Mouse (Mus musculus): ENCODE data around the gene AC134908.4. TPM values are rescaled to one million over a fixed set of nuclear protein-coding genes. Genes with fewer than 3 reads are reported as not detected.
A peak's percentile ranks its signal among the peaks of the same experiment; 100 is the strongest.

AC134908.4 gene
- polyA plus RNA-seq, 1 experiment from 2014 or later, result 0.95 TPM

GRCm38 (mm10) chr17:25792615-25793014 lies 2.8 kb downstream of the AC134908.4 start, which contains the start of gene Fam173a:
Gene Fam173a, minus strand, starts transcription at chr17:25792901.
- peak within 1 kb of the TSS; percentile 91 for H3K27ac ChIP-seq (replicated peaks)
- H3K9me3 ChIP-seq, result no peaks in the 10 kb centered on the region
- 1% methylated on average over 14 of the region's 14 CpGs for WGBS
- peaks cover 68% of the 10 kb centered on the region for H3K4me1 ChIP-seq
- H3K27me3 ChIP-seq (replicated peaks; ENCODE audit: low read depth, poor library complexity, severe bottlenecking), result no peaks in the 10 kb centered on the region
- peak; percentile 79 for DNase-seq (ENCODE audit: low spot score)
- H3K36me3 ChIP-seq (replicated peaks), result peaks cover 51% of the 10 kb centered on the region
- H3K4me3 ChIP-seq, result peak within 1 kb of the TSS; percentile 77

DNA sequence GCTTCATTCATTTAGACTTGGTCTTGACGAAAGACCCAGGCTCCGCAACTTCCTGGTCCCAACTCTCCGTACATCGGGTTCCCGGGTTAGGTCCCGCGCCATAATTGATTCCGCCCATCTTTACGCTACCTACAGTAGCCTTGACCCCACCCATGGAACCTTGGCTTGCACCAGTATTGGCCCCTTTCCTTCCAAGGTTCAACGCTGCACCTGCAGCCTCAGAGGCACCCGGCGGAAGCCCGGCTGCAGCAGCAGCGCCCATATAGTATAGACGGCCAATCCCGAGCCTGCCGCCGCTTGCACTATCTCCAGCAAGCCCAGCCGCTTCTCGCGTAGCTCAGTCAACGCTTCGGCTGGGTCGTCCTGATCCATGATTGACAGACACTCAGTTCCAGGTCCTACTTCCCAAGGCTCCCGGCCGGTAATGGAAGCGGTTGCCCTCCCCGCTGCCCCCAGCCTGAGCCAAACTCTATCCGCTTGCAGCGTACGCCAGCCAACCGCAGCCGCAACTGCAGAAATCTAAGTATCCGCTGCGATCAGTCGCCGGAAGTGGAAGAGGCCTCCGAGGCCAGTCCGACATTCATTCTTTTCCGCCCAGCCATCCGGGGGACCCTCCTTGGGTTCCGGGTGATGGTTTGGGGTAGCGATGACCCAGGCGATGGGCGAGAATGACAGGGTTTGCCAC lies 3.5 kb downstream of the AC134908.4 start:
- Histone ChIP-seq H3K27me3 (replicated peaks; ENCODE audit: low read depth, poor library complexity, severe bottlenecking) (no peaks in the 10 kb centered on the region), H3K4me1 (peaks cover 62% of the 10 kb centered on the region), H3K36me3 (replicated peaks) (peaks cover 57% of the 10 kb centered on the region), H3K27ac (replicated peaks) (peak overlapping the region; percentile 91), H3K9me3 (no peaks in the 10 kb centered on the region), H3K4me3 (peak overlapping the region; percentile 77)
- WGBS, result under 1% methylated on average over 45 of the region's 45 CpGs
- DNase-seq (ENCODE audit: low spot score), result peak; percentile 86

- 30% methylated on average over 19 of the region's 19 CpGs for WGBS
- H3K27ac ChIP-seq (replicated peaks), result peak overlapping the region; percentile 91
- peaks cover 60% of the 10 kb centered on the region for H3K36me3 ChIP-seq (replicated peaks)
- no peaks in the 10 kb centered on the region for H3K9me3 ChIP-seq
- H3K4me1 ChIP-seq, result peaks cover 60% of the 10 kb centered on the region
- H3K27me3 ChIP-seq (replicated peaks; ENCODE audit: low read depth, poor library complexity, severe bottlenecking), result no peaks in the 10 kb centered on the region
- DNase-seq (ENCODE audit: low spot score), result no peak
- peak overlapping the region; percentile 77 for H3K4me3 ChIP-seq
These were observed 4.1 kb downstream of the AC134908.4 start for GRCm38 (mm10) chr17:25791320-25791842.

DNA sequence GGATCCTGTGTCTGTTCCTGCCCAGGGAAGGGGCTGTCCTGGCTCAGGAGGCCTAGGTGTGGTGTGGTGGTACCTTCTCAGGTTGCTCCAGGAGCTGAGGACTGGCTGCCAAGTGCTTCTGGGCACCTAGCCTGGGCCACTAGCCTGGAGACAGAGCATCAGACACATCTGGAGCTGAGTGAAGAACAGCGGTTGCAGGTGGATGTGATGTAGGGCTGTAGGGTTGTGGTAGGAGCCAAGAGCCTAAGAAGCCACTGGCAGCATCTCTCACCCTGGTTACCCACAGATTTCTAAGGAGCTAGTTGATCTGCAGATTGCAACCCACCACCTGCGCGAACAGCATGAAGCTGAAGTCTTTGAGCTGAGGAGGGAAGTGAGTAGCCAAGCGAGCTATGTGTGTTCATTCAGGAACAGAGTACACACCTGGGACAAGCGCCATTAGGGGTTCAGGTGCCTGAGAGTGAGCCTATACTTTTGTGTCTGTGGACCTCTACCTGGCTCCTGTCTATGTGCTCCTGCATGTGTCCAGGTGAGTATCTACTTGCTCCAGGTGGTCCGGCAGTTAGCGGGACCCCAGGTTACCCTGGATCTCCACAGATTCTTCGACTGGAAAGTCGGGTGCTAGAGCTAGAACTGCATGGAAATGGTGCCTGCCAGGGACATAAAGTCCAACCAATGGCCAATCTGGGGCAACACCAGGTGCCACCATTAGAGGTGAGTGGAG lies 8.5 kb downstream of the AC134908.4 start:
- DNase-seq (ENCODE audit: low spot score), result no peak
- Histone ChIP-seq H3K4me1 (peaks cover 49% of the 10 kb centered on the region), H3K27me3 (replicated peaks; ENCODE audit: low read depth, poor library complexity, severe bottlenecking) (no peaks in the 10 kb centered on the region), H3K27ac (replicated peaks) (no peak overlapping the region), H3K4me3 (peak overlapping the region; percentile 75; the same call in 1 of the 2 replicates), H3K36me3 (replicated peaks) (peaks cover 61% of the 10 kb centered on the region), H3K9me3 (no peaks in the 10 kb centered on the region)
- WGBS, result 91% methylated on average over 9 of the region's 9 CpGs

- WGBS, result 80% methylated on average over 3 of the region's 3 CpGs
- Histone ChIP-seq H3K9me3 (no peaks in the 10 kb centered on the region), H3K4me3 (peak within 1 kb of the TSS; percentile 75), H3K27me3 (replicated peaks; ENCODE audit: low read depth, poor library complexity, severe bottlenecking) (no peaks in the 10 kb centered on the region), H3K27ac (replicated peaks) (peak within 1 kb of the TSS; percentile 93), H3K36me3 (replicated peaks) (peaks cover 68% of the 10 kb centered on the region), H3K4me1 (peaks cover 44% of the 10 kb centered on the region)
- DNase-seq (ENCODE audit: low spot score), result no peak
These were observed 9.2 kb downstream of the AC134908.4 start, which contains the start of gene Ccdc78 for GRCm38 (mm10) chr17:25786280-25786679. Gene Ccdc78, plus strand, starts transcription at chr17:25786580.

DNA sequence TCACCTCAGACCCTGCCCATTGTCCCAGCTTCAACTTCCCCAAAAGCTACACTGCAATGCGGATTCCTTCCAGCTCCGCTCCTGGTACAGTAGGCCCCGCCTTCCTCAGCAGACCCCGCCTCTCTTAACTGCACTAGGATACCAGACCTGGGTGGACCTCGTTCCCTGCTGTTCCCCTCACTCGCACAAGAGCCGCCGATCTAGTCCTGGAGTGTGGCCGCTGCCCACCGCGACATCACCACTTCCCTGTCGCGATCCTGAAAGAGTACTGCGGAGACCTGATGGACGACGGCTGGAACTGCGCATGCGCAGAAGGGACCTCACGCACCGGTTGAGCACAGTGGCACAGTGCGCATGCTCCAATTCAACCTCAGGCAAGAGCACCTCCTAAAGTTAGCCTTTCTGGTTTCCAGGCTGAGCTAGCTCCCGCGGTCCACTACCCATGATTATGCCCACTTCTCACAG lies 10.1 kb downstream of the AC134908.4 start, which contains the start of gene Haghl:
Gene Haghl, minus strand, starts transcription at position 393 of the 465 bp plus-strand sequence.
- Histone ChIP-seq H3K27ac (replicated peaks) (peak within 1 kb of the TSS; percentile 93), H3K4me3 (peak within 1 kb of the TSS; percentile 75), H3K27me3 (replicated peaks; ENCODE audit: low read depth, poor library complexity, severe bottlenecking) (no peaks in the 10 kb centered on the region), H3K4me1 (peaks cover 34% of the 10 kb centered on the region), H3K36me3 (replicated peaks) (peaks cover 74% of the 10 kb centered on the region), H3K9me3 (no peaks in the 10 kb centered on the region)
- DNase-seq (ENCODE audit: low spot score), result peak; percentile 97
- WGBS, result under 1% methylated on average over 23 of the region's 23 CpGs

DNA sequence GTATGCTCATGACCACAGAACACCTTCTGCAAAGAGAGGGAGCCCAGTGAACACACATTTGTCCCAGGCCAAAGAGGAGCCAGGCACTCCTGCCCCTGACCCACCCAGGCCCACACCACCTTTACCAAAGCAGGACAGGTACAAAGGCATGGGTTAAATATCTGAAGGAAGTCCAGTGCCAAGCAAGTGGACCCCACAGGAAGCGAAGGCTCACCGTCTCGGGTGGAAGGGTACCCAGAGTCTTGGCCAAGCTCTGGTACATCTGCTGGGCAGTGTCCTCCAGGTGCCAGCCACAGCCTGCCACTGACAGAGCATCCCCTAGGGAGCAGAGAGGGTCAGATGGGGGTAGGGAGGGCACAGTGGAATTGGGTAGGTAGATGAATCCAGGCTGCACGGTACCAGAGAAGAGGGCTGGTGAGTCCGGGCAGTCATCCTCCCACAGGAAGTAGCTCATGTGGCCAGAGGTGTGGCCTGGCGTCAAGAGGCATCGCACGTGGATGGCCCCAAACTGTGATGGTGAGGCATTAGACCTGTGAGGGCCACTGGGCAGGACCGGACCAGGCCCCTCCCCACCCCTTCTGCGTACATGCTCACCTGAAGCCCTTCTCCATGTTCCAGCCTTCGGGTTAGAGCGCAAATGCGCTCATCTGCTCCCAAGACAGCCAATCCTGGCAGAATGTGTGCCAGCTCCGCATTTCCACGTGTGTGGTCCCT lies 11.4 kb downstream of the AC134908.4 start:
- Histone ChIP-seq H3K4me1 (peaks cover 34% of the 10 kb centered on the region), H3K27ac (replicated peaks) (peak overlapping the region; percentile 93), H3K36me3 (replicated peaks) (peaks cover 73% of the 10 kb centered on the region), H3K27me3 (replicated peaks; ENCODE audit: low read depth, poor library complexity, severe bottlenecking) (no peaks in the 10 kb centered on the region), H3K9me3 (no peaks in the 10 kb centered on the region), H3K4me3 (peak overlapping the region; percentile 75)
- WGBS, result 85% methylated on average over 15 of the region's 15 CpGs
- DNase-seq (ENCODE audit: low spot score), result no peak

DNA sequence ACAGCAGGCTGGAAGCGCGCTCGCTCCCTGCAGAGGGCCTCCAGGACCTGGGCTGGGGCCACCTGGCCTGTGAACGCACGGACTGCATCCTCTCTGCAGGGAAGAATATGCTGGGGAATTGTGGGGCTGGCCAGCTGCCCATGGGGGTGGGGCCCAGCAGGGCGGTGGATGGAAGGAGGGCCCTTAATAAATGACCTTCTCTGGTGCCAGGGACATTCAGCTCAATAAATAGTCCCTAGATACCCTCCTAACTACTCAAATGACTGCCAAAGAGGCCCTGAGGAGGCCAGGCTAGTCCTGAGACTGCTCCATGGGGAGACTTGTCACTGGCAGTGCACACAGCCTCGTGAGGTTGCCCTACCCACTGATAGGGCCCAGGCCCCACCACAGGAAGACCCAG lies 12.4 kb downstream of the AC134908.4 start:
- H3K4me3 ChIP-seq, result peak overlapping the region; percentile 75; the same call in 1 of the 2 replicates

GRCm38 (mm10) chr17:25781339-25781738 lies 14.1 kb downstream of the AC134908.4 start:
- 83% methylated on average over 6 of the region's 6 CpGs for WGBS
- peaks cover 63% of the 10 kb centered on the region for H3K36me3 ChIP-seq (replicated peaks)
- no peaks in the 10 kb centered on the region for H3K27me3 ChIP-seq (replicated peaks; ENCODE audit: low read depth, poor library complexity, severe bottlenecking)
- no peak overlapping the region for H3K27ac ChIP-seq (replicated peaks)
- DNase-seq (ENCODE audit: low spot score), result no peak
- H3K4me3 ChIP-seq, result no peak overlapping the region
- no peaks in the 10 kb centered on the region for H3K9me3 ChIP-seq
- peaks cover 32% of the 10 kb centered on the region for H3K4me1 ChIP-seq

More for the DNA sequence above, 12.4 kb downstream of the AC134908.4 start:
- H3K27ac ChIP-seq (replicated peaks), result no peak overlapping the region
- peaks cover 66% of the 10 kb centered on the region for H3K36me3 ChIP-seq (replicated peaks)
- H3K9me3 ChIP-seq, result no peaks in the 10 kb centered on the region
- H3K4me1 ChIP-seq, result peaks cover 34% of the 10 kb centered on the region
- H3K27me3 ChIP-seq (replicated peaks; ENCODE audit: low read depth, poor library complexity, severe bottlenecking), result no peaks in the 10 kb centered on the region
- WGBS, result 88% methylated on average over 7 of the region's 7 CpGs
- no peak for DNase-seq (ENCODE audit: low spot score)

GRCm38 (mm10) chr17:25777948-25778347 lies 17.5 kb downstream of the AC134908.4 start:
- no peak for DNase-seq (ENCODE audit: low spot score)
- 94% methylated on average over 5 of the region's 5 CpGs for WGBS
- H3K36me3 ChIP-seq (replicated peaks), result peaks cover 48% of the 10 kb centered on the region
- no peak overlapping the region for H3K27ac ChIP-seq (replicated peaks)
- H3K27me3 ChIP-seq (replicated peaks; ENCODE audit: low read depth, poor library complexity, severe bottlenecking), result no peaks in the 10 kb centered on the region
- no peaks in the 10 kb centered on the region for H3K9me3 ChIP-seq
- H3K4me1 ChIP-seq, result peaks cover 22% of the 10 kb centered on the region
- H3K4me3 ChIP-seq, result no peak overlapping the region

GRCm38 (mm10) chr17:25775318-25776062 lies 20.0 kb downstream of the AC134908.4 start:
- H3K4me3 ChIP-seq, result peak overlapping the region; percentile 16; the same call in 1 of the 2 replicates
- no peaks in the 10 kb centered on the region for H3K9me3 ChIP-seq
- no peak overlapping the region for H3K27ac ChIP-seq (replicated peaks)
- peaks cover 23% of the 10 kb centered on the region for H3K36me3 ChIP-seq (replicated peaks)
- no peaks in the 10 kb centered on the region for H3K27me3 ChIP-seq (replicated peaks; ENCODE audit: low read depth, poor library complexity, severe bottlenecking)
- peaks cover 18% of the 10 kb centered on the region for H3K4me1 ChIP-seq
- WGBS, result 81% methylated on average over 10 of the region's 10 CpGs
- DNase-seq (ENCODE audit: low spot score), result no peak

All from embryonic facial prominence, embryonic 10.5 days (tissue).